Mouse (Mus musculus) kidney, adult 11 months (tissue): Measurements from ENCODE around the gene Olfr1349.

Source experiments
- DNase-seq: peaks from one replicate; pipeline ENCODE4 v3.0.0; 2022

The Olfr1349 gene

GRCm38 (mm10) chr7:6522850-6523249 is at the start of gene Olfr1349:
Gene Olfr1349 (minus strand): TSS chr7:6522950.
- no peak for DNase-seq

GRCm38 (mm10) chr7:6564541-6564940 is 41.8 kb upstream of the Olfr1349 start, which contains the start of gene Olfr1350:
Gene Olfr1350 (plus strand): TSS chr7:6564841.
- DNase-seq, result no peak

GRCm38 (mm10) chr7:6526141-6526540 is 3.4 kb upstream of the Olfr1349 start:
- DNase-seq, result no peak

- DNase-seq, result no peak
These were observed 2.3 kb upstream of the Olfr1349 start for GRCm38 (mm10) chr7:6525001-6525400.

- no peak for DNase-seq
These were observed 1.1 kb downstream of the Olfr1349 start for GRCm38 (mm10) chr7:6521666-6522065.

- DNase-seq, result no peak
These were observed 14.1 kb downstream of the Olfr1349 start, which contains the start of gene Olfr1348 for GRCm38 (mm10) chr7:6508648-6509047. Gene Olfr1348 (minus strand): TSS chr7:6508748.

- DNase-seq, result no peak
These were observed 23.1 kb downstream of the Olfr1349 start, which contains the start of gene Olfr1347 for GRCm38 (mm10) chr7:6499655-6500054. Gene Olfr1347 (minus strand): TSS chr7:6499755.

- DNase-seq, result no peak
These were observed 35.9 kb downstream of the Olfr1349 start, which contains the start of gene Olfr5 for GRCm38 (mm10) chr7:6486841-6487240. Gene Olfr5 (minus strand): TSS chr7:6486941.

GRCm38 (mm10) chr7:6477633-6478032 is 45.1 kb downstream of the Olfr1349 start:
- DNase-seq, result peak; percentile 75

GRCm38 (mm10) chr7:6466951-6467350 is 55.8 kb downstream of the Olfr1349 start, which contains the start of gene Olfr1346:
Gene Olfr1346 (plus strand): TSS chr7:6467101.
- no peak for DNase-seq
